Mouse (Mus musculus) layer of hippocampus, postnatal 10 days (tissue): ENCODE measurements around the gene Fgf11. TPM values are rescaled to one million over a fixed set of nuclear protein-coding genes. Genes with fewer than 3 reads are reported as not detected.

ENCODE experiments used
- DNase-seq, 2 experiments: peaks; one replicate each; pipeline ENCODE4 v3.0.0; 2021; ENCODE audit warnings: low spot score in 2 of 2
- total RNA-seq, 2 experiments: library from RNA; stranded (reverse); gene quantifications; 2 replicates each; pipeline ENCODE4 v1.2.3; 2021

Fgf11 gene
- total RNA-seq, 2 experiments from 2014 or later = 26.8 to 26.9 TPM

DNA sequence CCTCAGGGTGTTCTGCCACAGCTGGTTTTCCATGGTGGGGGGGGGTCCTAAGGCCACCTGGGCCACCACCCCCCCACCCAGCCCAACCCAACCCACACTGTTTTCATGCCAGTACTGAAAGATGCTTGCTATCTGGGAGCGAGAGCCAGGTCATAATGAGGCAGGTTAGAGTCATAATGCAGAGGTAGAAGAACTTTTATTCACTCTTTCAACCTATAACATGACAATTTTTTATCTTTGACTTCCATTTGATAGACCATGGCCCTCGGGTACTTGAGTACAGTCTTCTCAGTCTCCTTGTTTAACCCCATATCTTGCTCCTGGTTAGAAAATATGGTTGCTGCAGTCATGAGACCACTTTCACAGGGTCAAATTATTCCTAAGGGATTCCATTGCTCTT lies 16.7 kb upstream of the Fgf11 start, which contains the start of gene Spem2:
Gene Spem2, minus strand, starts transcription at position 101 of the 400 bp plus-strand sequence.
- no peak for DNase-seq

DNA sequence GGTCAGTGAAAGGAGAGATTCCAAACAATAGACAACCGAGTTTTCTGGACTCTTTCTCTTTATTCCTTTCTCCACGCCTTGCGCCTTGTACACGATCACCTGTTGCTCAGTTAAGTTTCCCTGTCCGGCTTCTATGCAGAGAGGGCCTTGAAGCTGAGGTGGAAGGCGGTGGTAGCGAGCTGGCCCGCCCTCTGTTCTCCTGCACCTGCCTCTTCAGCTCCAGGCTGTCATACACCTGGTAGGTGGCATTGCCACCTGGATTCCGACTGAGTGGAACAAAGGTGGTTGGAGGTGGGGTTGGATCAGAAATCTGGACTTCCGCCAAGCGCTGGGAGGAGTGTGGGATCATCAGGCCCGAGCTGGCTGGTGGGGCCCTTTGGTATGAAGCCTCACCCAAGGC lies 14.9 kb upstream of the Fgf11 start:
- DNase-seq = no peak

DNA sequence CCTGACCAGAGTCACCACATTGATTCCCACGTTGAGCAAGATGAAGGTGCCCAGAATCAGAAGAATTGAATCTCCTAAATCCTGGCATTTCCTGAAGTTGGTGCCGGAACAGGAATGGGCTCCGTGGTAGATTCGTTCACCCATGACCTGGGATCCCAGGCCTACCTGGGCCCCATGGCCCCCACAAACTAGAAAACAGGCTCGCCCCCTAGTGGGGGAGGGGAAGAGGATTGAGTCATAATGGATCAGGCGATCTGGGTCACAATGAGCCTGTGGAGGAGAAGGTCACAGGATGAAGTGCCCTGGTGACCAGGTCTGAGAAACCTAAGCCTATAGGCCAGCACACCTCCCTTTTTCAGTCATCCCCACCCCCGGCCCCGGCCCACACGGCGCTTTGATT lies 13.5 kb upstream of the Fgf11 start, which contains the start of gene Gm39566:
Gene Gm39566, minus strand, starts transcription at position 144 of the 400 bp plus-strand sequence.
- DNase-seq = no peak

DNA sequence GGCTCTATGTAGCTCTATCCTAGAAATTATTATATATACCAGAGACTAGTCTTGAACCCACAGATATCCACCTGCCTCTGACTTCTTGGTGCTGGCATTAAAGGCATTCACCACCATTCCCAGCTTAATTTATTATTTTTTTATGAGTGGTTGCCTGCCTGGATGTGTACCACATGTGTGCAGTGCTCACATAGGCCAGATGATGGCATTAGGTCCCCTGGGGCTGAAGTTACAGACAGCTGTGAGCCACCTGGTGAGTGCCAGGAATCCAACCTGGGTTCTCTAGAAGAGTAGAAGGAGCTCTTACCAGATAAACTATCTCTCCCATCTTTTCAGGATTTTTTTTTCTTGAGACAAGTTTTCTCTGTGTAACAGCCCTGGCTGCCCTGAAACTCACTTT lies 8.6 kb upstream of the Fgf11 start:
- DNase-seq = no peak

DNA sequence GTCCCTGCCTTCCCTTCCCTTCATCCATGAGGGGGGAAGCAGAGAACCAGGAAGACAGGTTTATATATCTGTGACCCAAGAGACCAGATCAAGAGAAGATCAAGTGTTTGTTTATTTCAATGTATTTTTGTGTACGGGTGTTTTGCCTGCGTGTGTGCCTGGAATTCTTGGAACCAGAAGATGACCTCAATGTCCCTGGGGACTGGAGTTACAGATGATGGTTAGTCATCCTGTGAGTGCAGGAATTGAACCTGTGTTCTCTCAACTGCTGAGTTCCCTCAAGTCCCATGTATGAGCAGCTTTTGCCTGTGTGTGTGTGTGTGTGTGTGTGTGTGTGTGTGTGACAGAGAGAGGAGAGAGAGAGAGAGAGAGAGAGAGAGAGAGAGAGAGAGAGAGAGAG lies 6.0 kb upstream of the Fgf11 start:
- no peak for DNase-seq

DNA sequence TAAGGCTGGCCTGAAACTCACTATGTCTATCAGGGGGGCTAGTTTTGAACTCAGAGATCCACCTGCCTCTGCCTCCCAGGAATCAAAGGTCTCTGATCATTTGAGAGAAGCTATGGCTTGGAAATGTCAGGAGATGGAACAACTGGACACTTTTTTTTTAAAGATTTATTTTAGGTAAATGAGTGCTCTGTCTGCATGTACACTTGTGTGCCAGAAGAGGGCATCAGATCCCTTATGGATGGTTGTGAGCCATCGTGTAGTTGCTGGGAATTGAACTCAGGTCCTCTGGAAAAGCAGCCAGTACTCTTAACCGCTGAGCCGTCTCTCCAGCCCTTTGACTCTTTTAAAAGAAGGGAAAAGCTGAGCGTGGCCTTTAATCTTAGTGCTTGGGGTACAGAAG lies 4.7 kb upstream of the Fgf11 start:
- no peak for DNase-seq

DNA sequence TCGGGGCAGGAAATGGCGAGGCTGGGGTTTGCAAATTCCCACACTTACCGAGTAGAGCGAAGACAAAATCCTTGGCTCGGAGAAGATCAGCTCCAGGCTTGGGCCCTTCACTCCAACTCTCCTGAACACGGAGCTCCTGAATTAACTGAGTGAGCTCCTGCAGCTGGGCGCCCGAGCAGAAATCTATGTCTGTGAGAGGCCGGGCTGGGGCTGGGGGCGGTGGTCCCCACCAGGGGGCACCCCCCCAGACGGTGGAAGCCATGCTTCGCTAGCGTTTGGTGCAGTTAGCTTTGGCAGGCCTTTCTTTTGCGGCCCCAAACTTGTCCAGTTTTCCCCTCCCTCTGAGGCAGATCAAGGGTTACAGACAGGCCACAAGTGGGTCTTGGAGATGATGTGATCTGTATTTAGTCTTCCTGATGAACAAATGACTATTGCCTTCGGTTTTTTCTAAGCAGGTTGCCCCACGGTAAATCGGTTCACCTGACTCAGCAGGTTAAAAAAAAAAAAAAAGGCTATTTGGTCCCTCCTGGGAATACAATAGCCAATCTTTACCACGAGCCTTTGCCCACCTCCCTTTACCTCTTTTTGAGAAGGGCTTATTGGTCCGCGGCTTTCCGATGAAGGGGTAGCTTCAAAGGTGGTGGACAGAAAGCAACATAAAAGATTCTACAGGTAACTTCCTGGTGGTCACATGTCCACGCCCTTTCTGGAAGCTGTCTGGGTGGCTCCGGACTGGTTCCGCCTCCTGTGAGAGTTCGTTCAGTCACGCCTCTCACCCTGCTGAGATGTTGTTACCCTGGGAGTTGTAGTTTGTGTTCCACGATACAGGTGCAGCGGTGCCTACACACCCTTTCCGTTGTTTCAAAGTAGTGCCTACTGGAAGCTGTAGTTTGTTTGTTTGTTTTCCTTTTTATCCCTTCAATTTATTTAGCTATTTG lies 3.6 kb upstream of the Fgf11 start, which contains the start of gene Tmem102:
Gene Tmem102, minus strand, starts transcription at position 653 of the 938 bp plus-strand sequence.
- DNase-seq = no peak

DNA sequence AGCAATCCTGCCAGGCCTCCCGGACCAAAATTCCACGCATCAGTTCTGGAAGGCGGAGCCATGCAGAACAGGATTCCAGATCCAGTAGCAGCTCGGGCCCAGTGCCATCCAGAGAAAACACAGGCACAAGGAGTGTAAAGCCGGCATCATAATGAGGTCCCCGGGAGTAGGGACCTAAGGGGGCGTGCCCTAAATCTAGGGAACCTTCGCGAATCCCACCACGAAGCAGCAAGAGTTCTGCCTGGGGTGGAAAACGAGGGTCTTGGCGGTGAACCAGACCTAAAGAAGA lies 2.9 kb upstream of the Fgf11 start:
- DNase-seq = no peak

DNA sequence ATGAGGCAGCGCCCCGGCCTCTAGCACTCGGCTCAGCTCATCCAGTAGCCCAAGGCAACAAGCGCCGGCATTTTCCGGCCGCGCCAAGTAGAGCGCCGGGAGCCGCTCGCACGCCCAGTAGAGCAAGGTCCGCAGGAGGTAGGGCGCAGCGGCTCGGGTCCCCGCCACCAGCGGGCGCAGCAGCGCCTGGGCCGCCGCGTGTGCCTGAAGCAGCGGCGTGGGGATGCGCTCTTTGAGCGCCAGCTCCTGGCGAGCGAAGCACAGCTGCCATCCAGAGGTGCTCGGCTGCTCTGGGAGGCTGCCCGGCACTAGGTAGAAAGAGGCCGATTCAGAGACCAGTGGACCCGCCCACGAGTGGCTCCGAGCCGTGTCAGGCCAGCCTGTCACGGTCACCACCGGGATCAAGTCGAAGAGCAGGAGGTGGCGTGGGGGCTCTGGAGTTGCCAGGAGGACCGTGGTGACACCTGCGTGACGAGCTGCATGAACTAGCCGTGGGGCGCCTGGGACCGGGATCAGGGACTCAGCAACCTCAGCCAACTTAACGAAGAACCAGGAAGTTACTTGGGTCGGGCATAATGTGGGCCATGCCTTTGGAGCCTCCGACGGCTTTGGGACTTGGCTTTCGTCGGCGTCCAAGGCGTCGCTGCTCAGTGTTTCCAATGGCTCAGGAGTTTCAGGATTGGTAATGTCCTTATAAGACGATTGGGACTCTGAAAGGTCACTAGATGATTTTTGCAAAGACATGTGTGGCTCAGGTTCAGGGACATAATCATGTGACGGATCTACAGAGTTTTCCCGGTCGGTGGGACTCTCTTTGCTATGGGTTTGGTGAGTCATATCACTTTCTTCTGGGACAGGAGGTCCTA lies 2.4 kb upstream of the Fgf11 start:
- peak; percentile 62 to 75 for DNase-seq

DNA sequence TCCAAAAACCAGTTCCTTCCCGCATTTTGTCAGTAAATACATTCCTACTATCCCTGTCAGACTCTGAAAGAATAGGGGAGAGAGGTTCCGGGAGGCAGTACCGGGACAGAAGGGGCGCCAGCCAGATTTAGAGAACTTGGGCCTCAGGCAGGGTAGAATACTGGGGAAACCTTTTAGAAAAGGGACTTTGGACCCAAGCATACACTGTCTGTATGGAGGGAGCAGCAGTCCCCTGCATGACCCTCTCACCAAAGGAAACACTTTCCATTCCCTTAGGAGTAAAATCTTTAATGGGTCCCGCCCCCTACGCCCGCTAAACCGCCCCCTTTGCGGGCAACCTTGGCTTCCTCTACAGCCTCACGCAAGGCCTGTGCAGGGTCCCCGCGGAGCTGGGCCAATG lies 1.7 kb upstream of the Fgf11 start:
- no peak for DNase-seq

DNA sequence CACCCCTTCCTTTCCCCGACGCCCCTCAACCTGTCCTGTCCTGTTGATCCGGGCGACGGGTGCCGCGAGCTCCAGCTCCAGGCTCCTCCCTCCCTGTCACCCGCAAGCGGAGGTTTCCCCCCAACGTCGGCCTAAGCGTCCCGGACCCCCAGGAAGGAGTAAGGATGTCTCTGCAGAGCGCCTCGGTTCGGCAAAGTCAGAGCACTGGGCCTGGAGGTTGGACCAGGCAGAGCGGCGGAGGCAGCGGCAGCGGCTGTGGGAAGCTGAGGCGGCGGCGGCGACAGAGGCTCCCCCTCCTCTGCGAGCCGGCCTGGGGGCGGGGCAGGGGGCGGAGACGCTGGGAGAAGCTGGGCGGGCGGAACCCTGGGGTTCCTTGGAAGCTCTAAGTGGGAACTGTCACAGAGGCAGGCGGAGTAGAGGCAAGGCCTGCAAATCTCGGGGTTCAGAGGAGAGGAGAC lies 1.0 kb upstream of the Fgf11 start:
- peak; percentile 80 to 89 for DNase-seq

DNA sequence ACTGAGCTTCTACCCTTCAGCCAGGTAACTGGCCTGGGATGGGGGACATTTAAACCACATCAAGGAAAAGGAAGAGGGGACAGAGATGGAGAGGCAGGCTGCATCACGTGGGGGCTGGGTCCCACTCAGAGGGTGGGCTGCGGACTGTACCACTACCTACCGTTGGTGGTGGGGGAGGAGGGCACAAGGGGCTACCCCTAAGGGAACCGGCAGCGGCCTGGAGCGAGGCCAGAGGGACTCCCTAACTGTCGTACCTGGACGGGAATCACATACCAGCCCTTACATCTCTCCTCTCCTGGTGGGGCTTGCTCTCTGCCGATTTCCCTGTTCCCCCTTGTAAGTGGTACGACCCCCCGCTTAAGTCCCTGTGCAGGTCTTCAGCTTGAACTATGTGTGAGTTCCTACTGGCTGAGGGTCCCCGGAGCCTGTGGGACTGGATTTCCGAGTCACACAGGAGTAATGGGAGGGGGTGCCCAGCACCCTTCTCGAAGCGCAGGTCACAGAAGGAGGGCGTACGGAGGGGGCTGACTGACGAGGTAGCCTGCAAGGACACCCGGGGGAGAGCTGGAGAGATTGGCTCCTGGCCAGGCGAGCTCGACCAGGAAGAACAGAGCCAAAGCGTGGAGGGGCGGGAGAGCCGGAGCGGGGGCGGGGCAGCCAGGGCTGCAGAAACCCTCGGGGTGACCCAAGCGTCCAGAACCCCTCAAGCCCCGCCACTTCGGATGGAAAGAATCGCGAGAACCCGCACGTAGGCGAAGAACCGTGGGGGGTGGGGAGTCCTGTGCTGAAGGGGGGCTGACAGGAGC lies 1.1 kb downstream of the Fgf11 start:
- peak; percentile 79 to 85 for DNase-seq

DNA sequence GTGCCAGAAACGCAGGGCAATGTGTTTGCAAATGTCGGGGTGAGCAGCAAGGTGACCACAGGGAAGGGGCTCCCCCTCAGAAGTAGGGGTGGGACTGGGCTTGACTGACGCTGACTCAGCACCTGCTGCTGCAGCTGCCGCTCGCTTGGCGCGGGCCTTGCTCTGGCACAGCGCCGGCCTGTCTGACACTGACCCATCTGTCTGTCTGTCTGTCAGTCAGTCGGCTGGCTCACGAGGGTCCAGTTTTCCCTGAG lies 1.6 kb downstream of the Fgf11 start:
- peak; percentile 78 to 79 for DNase-seq

DNA sequence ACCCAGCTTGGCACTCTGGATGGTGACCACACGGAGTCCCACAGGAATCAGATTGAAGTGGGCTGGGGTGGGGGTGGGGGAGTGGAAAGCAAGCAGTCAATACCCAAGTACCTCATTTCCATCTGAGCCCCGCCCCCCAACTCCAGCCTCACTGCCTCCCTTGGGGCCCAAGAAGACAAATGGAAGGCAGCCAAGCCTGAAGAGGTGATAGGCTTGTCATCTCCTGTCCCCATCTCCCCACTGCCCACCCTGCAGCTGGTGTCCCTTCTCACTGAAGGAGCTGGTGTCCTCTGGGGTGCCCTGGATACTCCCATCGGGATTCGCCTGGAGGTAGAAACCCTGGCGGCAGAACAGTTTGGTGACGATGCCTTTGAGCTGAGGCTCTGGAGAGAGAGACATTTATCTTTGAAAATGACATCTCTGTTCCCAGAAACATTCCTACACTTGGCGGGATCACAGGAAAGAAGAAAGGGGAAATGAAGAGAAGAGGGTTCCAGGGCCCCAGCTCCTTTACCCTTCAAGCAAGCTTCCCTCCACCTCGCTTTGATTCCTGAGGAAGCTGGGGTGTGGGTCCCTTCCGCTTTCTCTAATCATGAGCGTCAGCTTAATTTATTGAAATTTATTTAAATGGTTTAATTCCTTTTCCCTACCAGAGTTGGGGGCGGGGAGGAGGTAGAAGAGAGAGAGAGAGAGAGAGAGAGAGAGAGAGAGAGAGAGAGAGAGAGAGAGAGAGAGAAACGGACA lies 2.1 kb downstream of the Fgf11 start:
- peak; percentile 38 to 46 for DNase-seq

DNA sequence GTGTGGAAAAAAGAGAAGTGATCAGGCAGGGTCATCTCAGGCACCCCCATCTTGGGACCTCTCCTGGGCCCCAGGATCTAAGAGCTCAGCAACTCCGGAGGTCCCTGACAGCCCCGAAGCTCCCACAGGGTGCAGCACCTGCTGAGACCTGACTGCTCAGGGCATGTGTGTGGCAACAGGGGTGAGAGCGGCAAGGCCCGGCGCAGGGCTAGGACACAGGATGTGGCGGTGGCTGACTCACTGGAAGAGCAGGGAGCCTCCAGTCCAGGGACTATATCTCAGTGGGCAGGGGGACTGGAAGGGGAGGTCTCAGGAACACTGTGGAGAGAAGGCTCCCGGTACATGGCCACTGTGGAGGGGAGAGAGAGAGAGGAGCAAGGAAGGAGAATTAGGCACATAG lies 3.7 kb downstream of the Fgf11 start:
- no peak for DNase-seq

DNA sequence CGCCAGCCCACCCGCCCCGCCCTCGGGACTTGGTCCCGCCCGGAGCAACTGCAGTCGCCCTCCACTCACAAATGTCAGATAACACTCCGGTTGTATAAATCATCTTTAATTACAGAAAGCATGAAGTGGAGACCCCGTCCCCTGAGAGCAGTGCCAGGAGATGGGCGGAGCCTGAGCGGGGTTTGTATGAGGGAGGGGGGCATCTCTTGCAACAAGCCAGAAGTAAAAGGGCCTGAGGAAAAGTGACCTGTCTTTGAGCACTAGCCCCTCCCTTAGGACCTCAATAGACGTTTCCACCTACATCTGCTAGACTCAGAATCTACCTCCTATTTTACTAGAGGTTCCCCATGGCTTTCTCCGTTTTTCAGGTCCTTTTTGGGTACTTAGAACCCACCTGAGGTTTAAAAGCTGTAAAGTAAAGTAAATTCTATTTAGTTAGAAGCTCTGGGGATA lies 5.6 kb downstream of the Fgf11 start:
- DNase-seq = no peak

DNA sequence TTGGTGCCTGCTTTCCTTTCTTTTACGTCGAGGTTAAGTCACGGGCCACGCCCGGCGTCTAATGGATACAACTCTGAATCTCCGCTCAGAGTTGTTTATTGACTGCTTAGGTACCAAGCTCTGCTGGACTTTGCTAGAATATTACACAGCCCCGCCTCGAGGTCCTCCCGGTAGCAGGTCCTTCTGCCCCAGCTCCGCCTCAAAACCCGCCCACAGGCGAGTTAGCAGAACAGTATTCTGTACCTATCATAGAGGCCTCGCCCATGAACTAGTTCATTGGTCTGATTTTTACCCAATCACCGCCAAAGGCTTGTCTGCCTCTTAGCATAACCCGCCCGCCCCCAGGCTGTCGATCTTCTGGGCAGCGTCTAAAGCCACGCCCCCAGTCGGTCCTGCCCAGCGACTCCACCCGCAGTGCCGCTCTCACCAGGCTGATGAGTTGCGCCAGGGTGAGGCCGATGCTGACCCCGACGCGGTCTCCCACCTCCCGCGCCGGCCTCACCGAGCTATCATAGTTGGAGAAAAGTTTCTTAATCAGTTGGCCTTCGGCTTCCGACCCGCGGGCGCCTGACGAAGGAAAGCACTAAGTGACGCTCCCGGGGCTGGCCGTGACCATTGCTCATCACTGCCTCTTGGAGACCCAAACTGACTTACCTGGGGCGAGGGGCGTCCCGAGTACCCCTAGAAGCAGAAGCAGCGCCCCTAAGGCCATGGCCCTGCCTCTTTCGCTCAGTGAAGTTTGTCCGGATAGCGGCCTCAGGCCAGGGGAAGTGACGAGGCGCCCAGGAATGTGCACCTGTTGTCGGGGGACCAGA lies 6.3 kb downstream of the Fgf11 start, which contains the start of gene Chrnb1:
Gene Chrnb1, minus strand, starts transcription at position 776 of the 815 bp plus-strand sequence.
- peak; percentile 83 to 88 for DNase-seq

DNA sequence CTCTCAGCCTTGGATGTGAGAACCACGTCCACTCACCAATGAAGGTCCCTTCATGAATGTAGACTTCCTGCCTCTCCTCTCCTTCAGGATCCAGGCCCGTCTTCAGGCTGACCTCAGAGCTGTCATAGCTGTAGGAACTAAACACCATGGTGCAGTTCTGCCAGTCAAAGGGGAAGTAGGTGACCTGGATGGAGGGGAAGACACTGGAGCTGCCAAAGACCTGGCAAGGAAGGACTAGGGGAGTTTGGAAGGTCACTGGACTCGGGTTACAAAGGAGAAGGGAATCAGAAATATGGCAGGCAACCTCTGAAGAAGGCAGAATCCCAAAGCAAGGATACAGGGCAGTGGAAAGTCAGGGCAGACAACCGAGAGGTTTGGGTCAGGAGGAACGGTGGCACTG lies 8.2 kb downstream of the Fgf11 start:
- DNase-seq = no peak

DNA sequence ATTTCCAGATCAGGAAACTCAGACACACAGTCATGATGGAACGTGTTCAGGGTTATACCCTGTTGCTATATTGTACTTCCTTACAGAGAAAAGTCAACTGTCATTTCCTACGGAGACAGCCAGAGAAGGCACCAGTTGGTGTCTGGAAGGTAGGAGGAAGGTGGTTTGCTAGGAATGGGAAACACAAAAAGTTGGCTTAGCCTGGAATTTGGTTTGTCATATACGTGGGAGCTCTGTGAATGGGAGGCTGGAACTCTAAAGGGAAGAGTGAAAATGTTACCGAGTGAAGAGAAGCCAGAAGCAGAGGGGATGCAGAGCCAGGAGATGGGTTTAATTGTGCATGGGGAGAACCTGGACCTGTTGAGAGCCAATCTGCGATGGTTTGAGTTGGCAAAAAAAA lies 10.2 kb downstream of the Fgf11 start:
- DNase-seq = no peak

DNA sequence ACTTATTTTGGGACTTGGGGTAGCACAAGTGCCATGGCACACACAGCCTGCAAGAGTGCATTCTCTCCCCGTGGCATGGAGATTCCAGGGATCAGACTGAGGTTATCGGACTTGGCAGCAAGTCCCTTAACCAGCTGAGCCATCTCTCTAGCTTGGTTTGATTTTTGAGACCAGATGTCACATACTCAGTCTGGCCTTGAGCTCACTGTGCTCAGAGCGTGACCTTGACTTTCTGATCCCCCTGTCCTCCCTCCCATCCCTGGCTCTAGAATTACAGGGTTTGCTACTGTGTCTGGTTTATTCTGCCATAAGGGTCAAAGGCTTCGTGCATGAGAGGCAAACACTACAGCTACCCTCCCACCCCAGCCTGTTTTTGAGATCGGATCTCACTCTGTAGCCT lies 12.2 kb downstream of the Fgf11 start:
- DNase-seq = no peak
